Mouse (Mus musculus) sigmoid colon, adult 10 weeks (tissue): ENCODE data around the gene P4hb. TPM values are rescaled to one million over a fixed set of nuclear protein-coding genes. Genes with fewer than 3 reads are reported as not detected.

ENCODE experiments used
- polyA plus RNA-seq: library from polyadenylated mRNA; stranded (reverse); fragments of 350-450 nt; fragmentation: Illumina TruSeq; extraction: RNeasy Lipid Tissue Mini Kit (QIAGEN cat#74804); gene quantifications from one replicate; pipeline ENCODE4 v1.2.3, GENCODE M21; 2014; ENCODE audit warnings: low read depth, low replicate concordance

Gene P4hb
- 172 TPM for polyA plus RNA-seq

GRCm38 (mm10) chr11:120572752-120573584, at the start of gene P4hb:
TSS of gene P4hb (minus strand) at chr11:120573253.

GRCm38 (mm10) chr11:120617519-120618112, 44.6 kb upstream of the P4hb start, which contains the start of gene Pcyt2:
TSS of gene Pcyt2 (minus strand) at chr11:120617936.

GRCm38 (mm10) chr11:120608241-120609034, 35.4 kb upstream of the P4hb start, which contains the start of gene Npb:
TSS of gene Npb (plus strand) at chr11:120608477.

GRCm38 (mm10) chr11:120598283-120598989, 25.4 kb upstream of the P4hb start, which contains the start of the genes Alyref and Anapc11:
TSS of gene Alyref (minus strand) at chr11:120598365.
TSS of gene Anapc11 (plus strand) at chr11:120598421.

GRCm38 (mm10) chr11:120581490-120582267, 8.6 kb upstream of the P4hb start, which contains the start of gene Arhgdia:
TSS of gene Arhgdia (minus strand) at chr11:120581624.

GRCm38 (mm10) chr11:120550810-120551440, 22.1 kb downstream of the P4hb start, which contains the start of gene Ppp1r27:
TSS of gene Ppp1r27 (minus strand) at chr11:120551132.

GRCm38 (mm10) chr11:120549168-120549945, 23.7 kb downstream of the P4hb start, which contains the start of gene Mcrip1:
TSS of gene Mcrip1 (minus strand) at chr11:120549727.

GRCm38 (mm10) chr11:120530085-120530964, 42.7 kb downstream of the P4hb start, which contains the start of gene Gcgr:
TSS of gene Gcgr (plus strand) at chr11:120530699.

Other genes with a start within 250 kb of the P4hb start
- 1,187 TPM for gene Actg1, start 224.7 kb downstream of the P4hb start, polyA plus RNA-seq
- not detected for gene Fscn2, start 211.7 kb downstream of the P4hb start, polyA plus RNA-seq
- not detected for gene Faap100, start 194.5 kb downstream of the P4hb start, polyA plus RNA-seq
- gene Nploc4, start 135.5 kb downstream of the P4hb start, polyA plus RNA-seq: 13.2 TPM
- gene Tspan10, start 130.6 kb downstream of the P4hb start, polyA plus RNA-seq: not detected
- gene Pde6g, start 119.8 kb downstream of the P4hb start, polyA plus RNA-seq: not detected
- gene Oxld1, start 115.2 kb downstream of the P4hb start, polyA plus RNA-seq: 0.63 TPM
- gene Ccdc137, start 115.1 kb downstream of the P4hb start, polyA plus RNA-seq: 12.7 TPM
- gene Arl16, start 105.6 kb downstream of the P4hb start, polyA plus RNA-seq: 10.9 TPM
- gene Mrpl12, start 88.6 kb downstream of the P4hb start, polyA plus RNA-seq: 4.1 TPM
- gene Slc25a10, start 81.4 kb downstream of the P4hb start, polyA plus RNA-seq: 1.6 TPM
- gene Gcgr, start 42.6 kb downstream of the P4hb start, polyA plus RNA-seq: not detected
- not detected for gene Mcrip1, start 23.5 kb downstream of the P4hb start, polyA plus RNA-seq
- gene Ppp1r27, start 22.1 kb downstream of the P4hb start, polyA plus RNA-seq: not detected
- 30.1 TPM for gene Arhgdia, start 8.4 kb upstream of the P4hb start, polyA plus RNA-seq
- gene Alyref, start 25.1 kb upstream of the P4hb start, polyA plus RNA-seq: 24.4 TPM
- 13.5 TPM for gene Anapc11, start 25.2 kb upstream of the P4hb start, polyA plus RNA-seq
- gene Npb, start 35.2 kb upstream of the P4hb start, polyA plus RNA-seq: not detected
- gene Pcyt2, start 44.7 kb upstream of the P4hb start, polyA plus RNA-seq: 14.6 TPM
- gene Sirt7, start 52.0 kb upstream of the P4hb start, polyA plus RNA-seq: 13.4 TPM
- gene Mafg, start 60.3 kb upstream of the P4hb start, polyA plus RNA-seq: 13.6 TPM
- 5.8 TPM for gene Pycr1, start 70.5 kb upstream of the P4hb start, polyA plus RNA-seq
- not detected for gene Myadml2, start 74.9 kb upstream of the P4hb start, polyA plus RNA-seq
- not detected for gene Notum, start 87.9 kb upstream of the P4hb start, polyA plus RNA-seq
- 2.6 TPM for gene Aspscr1, start 99.7 kb upstream of the P4hb start, polyA plus RNA-seq
- gene Cenpx, start 140.5 kb upstream of the P4hb start, polyA plus RNA-seq: 1.8 TPM
- 0.66 TPM for gene Lrrc45, start 140.7 kb upstream of the P4hb start, polyA plus RNA-seq
- gene Rac3, start 148.2 kb upstream of the P4hb start, polyA plus RNA-seq: not detected
- 0.76 TPM for gene Dcxr, start 154.0 kb upstream of the P4hb start, polyA plus RNA-seq
- gene Cbr2, start 158.9 kb upstream of the P4hb start, polyA plus RNA-seq: 1.1 TPM
- not detected for gene Hmga1b, start 189.5 kb upstream of the P4hb start, polyA plus RNA-seq
- 0.54 TPM for gene Rfng, start 211.0 kb upstream of the P4hb start, polyA plus RNA-seq
- 5.2 TPM for gene Gps1, start 211.0 kb upstream of the P4hb start, polyA plus RNA-seq
- gene Dus1l, start 223.2 kb upstream of the P4hb start, polyA plus RNA-seq: 4.3 TPM